Mouse (Mus musculus) layer of hippocampus, postnatal 36 days (tissue): ENCODE measurements at regions not wholly inside any gene's neighbourhood (a gene's known extent, or its start where the extent isn't known, plus 50 kb on each side); places are given as distances from the start of the nearest gene placed in this dataset.

Source experiments
- DNase-seq, 2 experiments: peaks; one replicate each; pipeline ENCODE4 v3.0.0; 2022

DNA sequence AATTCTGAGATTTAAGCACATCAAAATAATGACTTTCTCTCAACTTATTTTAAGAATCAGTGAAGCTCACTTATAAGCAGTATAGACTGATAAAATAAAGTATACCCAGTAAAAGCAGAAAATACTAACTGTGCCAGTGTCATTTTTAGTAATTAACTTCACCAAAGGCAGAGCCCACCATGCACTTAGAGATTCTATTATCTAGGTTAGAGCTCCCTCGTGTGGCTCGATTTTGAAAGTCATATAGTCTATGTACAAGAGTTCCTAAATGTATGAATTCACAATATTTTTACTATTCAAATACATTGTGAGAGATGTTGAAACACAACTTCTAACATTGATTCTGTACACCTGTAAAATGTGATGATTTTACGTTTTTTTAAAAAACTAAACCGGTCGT lies 589.3 kb downstream of the Kcnj3 start:
- DNase-seq: peak in 1 of 2 experiments; percentile 7

DNA sequence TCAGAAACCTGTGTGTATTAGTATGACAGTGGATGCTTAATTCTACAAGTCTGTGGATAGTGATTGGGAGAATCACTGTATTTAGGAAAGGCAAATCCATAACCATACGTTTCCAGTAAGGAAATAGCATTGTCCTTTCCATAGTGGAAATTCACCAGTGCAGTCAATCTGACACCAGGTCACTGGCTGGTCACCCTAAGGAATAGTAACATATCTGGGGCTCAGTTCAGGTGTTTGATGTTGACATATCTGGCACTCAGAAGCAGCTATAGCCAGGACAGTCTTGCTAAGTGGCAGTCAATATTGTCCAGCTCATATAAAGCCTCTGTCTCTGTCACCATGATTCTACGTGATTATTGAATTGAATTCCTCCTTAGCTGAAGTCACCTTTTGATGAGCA lies 593.2 kb downstream of the Kcnj3 start:
- no peak for DNase-seq
